Mouse (Mus musculus) liver, embryonic 11.5 days (tissue): ENCODE measurements around the gene Cblc. TPM values are rescaled to one million over a fixed set of nuclear protein-coding genes. Genes with fewer than 3 reads are reported as not detected.
A peak's percentile ranks its signal among the peaks of the same experiment; 100 is the strongest.

Experiments
- ATAC-seq: fragments of 200-750 bp; cut with Nextera tagmentation; replicated peaks from 2 replicates; pipeline ENCODE4 v1.8.0; 2017; ENCODE audit warnings: moderate number of reproducible peaks, mild to moderate bottlenecking, moderate TSS enrichment, moderate library complexity; ENCODE audit not compliant: low FRiP score
- DNase-seq: peaks from one replicate; pipeline ENCODE4 v3.0.0-alpha.2; 2017; ENCODE audit warnings: low spot score
- H3K27ac ChIP-seq: fragments of 300-500 bp; sonication (generic); 2 replicates; pipeline ENCODE4 v1.5.1; 2014; ENCODE audit warnings: mild to moderate bottlenecking, low read depth, low read length, control low read depth
- H3K27me3 ChIP-seq: fragments of 300-500 bp; sonication (generic); replicated peaks from 2 replicates; pipeline ENCODE4 v1.6.1; 2014; ENCODE audit warnings: low read length, mixed read lengths; ENCODE audit not compliant: control insufficient read depth, insufficient read depth
- H3K36me3 ChIP-seq: fragments of 300-500 bp; sonication (generic); 2 replicates; pipeline ENCODE4 v1.6.1; 2014; ENCODE audit warnings: mild to moderate bottlenecking, low read length, moderate library complexity, mixed read lengths; ENCODE audit not compliant: control insufficient read depth, insufficient read depth
- H3K4me1 ChIP-seq: fragments of 300-500 bp; sonication (generic); replicated peaks from 2 replicates; pipeline ENCODE4 v1.6.1; 2014; ENCODE audit warnings: low read length, mixed read lengths; ENCODE audit not compliant: control insufficient read depth, insufficient read depth
- H3K4me2 ChIP-seq: fragments of 300-500 bp; sonication (generic); 2 replicates; pipeline ENCODE4 v1.6.1; 2014; ENCODE audit warnings: mild to moderate bottlenecking, control low read depth, moderate library complexity
- H3K4me3 ChIP-seq: fragments of 300-500 bp; sonication (generic); 2 replicates; pipeline ENCODE4 v1.5.1; 2014; ENCODE audit warnings: low read depth, low read length, control low read depth
- H3K9ac ChIP-seq: fragments of 300-500 bp; sonication (generic); 2 replicates; pipeline ENCODE4 v1.6.1; 2014; ENCODE audit warnings: low read depth, low read length, control low read depth
- H3K9me3 ChIP-seq: fragments of 300-500 bp; sonication (generic); 2 replicates; pipeline ENCODE4 v1.6.1; 2016; ENCODE audit warnings: low read length, inconsistent platforms, mixed read lengths; ENCODE audit not compliant: control insufficient read depth
- WGBS: fragments of 180-500 bp; shearing (Covaris S2); extraction: QIAGEN DNeasy Blood & Tissue Kit; methylation state at CpG from one replicate; pipeline ENCODE4 v1.1.7; 2014; 5-methylcytosine and 5-hydroxymethylcytosine counted together
- polyA plus RNA-seq: library from polyadenylated mRNA; unstranded; fragments of >200 nt; fragmentation: Nextera tagmentation; extraction: Ambion mirVana; gene quantifications from 2 replicates; pipeline ENCODE4 v1.2.1, GENCODE M21; 2014

Gene Cblc
- 1.4 TPM in 2 replicates for polyA plus RNA-seq

DNA sequence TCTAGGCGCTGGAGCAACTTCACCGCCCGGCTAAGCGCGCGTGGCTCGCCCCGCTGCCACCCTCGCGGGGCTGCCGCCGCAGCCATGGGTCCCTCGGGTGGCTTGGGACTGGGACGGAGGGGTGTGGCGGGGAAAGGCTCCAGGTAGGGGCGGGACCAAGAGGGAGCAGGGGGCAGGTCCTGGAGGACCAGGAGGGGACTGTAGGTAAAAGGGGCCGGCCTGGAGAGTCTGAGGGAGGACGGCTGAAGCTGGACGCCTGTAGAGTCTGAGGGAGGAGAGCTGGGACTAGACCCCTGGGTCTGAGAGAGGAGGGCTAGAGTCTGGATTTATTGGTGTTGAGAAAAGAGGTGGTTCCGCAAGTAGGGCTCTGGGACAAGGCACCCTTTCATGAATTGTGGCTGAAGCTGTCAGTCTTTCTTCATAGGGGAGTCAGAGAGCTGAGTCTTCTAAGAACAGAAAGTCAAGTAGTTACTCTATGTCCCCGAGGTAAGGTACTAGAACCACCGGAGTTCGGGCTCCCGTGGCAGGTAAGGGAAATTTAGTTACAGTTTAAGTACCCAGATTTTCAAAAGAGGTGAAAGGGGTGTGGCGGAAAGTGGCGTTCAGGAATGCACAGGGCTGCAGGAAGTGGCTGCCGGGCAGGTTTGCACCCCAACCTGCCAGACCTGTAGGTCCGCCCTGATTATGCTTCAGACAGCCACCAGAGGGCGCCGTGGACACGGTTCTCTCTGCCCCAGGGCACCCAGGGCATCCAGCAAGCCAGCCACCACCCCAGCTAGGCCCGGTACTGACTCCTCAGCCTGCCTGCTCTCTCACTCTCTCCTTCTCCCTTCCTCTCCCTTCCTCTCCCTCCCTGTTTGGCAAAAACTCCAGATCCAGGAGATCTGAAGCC, at the start of gene Cblc:
TSS of gene Cblc (minus strand) at position 113 of the 892 bp plus-strand sequence.
- H3K4me2 ChIP-seq = peak within 1 kb of the TSS; percentile 60
- H3K27me3 ChIP-seq = peaks cover 20% of the 10 kb centered on the region
- no peaks in the 10 kb centered on the region for H3K9me3 ChIP-seq
- H3K4me1 ChIP-seq = no peaks in the 10 kb centered on the region
- H3K9ac ChIP-seq = peak within 1 kb of the TSS; percentile 20; the same call in 1 of the 2 replicates
- 5% methylated on average over 32 of the region's 32 CpGs for WGBS
- DNase-seq (peak; percentile 78), ATAC-seq (peak; percentile 74)
- H3K4me3 ChIP-seq = peak within 1 kb of the TSS; percentile 33
- H3K27ac ChIP-seq = no peak within 1 kb of the TSS
- H3K36me3 ChIP-seq = no peaks in the 10 kb centered on the region

DNA sequence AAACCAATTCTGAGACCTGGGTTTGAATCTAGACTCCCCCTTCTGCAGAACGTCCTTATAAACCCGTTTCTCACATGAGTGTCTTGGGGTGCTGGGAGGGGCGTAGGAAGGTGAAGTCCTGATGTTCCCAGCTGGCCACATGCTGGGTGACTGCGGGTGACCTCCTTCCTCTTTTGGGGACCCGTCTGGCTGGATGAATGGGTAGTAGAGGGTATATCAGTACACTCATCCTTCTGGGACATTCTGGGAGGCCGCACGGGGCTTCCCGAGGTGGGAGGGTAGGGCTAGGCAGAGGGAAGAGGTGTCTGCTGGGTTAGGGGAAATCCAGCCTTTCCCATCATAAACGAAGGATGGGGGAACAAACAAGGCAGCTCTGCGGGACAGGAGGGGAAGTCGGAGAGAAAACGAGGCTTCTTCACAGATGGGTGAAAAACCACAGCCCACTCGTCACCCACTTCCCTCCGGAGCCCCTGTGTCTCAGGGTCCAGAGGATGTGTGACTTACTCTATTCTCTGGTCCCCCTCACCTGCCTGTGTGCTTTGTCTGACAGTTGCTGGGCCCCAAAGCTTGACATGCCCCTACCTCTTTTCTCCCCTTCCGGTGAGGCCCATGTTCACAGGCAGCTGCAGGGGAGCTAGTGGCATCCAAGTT, 48.0 kb upstream of the Cblc start:
- Histone ChIP-seq H3K4me2 (no peak overlapping the region), H3K4me3 (no peak overlapping the region), H3K9me3 (no peaks in the 10 kb centered on the region), H3K27ac (no peak overlapping the region), H3K36me3 (no peaks in the 10 kb centered on the region), H3K27me3 (peaks cover 11% of the 10 kb centered on the region), H3K9ac (no peak overlapping the region), H3K4me1 (peaks cover 4% of the 10 kb centered on the region; the same call in 1 of the 2 replicates)
- DNase-seq = no peak
- ATAC-seq = no peak
- 44% methylated on average over 15 of the region's 15 CpGs for WGBS

DNA sequence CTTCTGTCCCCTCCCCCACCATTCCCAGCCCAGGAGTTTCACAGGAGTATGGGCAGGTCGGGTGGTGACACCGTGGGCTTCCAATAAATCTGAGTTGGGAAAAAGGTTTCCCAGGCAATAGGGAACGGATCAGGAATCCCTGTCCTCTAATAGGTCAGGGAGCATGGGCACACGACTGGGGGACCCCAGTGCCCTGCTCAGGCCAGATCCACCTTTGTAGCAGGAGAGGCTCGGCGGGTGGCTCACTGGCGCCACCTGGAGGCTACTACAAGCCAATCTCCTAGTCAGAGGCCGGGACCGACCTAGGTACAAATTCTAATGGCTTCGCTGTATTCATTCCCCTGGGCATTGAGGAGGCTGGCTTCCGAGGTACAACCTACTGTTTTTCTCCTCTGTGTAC, 47.0 kb upstream of the Cblc start:
- DNase-seq = peak; percentile 78
- ATAC-seq = peak; percentile 68
- 4% methylated on average over 11 of the region's 11 CpGs for WGBS

DNA sequence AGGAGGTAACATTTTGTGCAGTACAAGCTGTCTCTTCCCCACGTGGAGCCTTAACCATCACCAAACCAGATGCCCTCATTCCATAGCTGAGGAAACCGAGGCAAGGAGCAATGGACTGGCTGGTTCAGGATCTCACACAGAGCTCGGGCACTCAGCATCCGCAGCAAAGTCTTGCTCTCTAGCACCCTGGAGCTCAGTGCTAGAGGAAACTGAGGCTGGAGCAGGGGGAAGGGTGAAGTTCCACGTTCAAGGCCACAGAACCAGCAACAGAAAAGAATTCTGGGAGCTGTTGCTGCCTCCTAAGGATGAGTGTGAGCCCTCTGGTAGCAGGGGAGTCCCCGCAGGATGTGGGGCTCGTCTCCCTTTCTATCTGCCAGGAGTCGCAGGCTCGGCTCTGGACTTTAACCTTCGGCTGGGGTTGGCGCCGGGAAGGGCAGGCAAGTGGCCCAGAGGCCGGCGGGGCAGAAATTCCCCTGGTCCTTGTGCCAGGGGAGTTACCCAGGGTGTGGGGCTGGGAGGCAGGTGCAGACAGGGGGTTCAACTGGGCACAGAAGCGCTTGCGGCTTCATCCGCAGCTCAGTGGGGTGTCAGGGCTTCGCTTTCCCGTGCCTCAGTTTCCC, 46.4 kb upstream of the Cblc start:
- H3K4me3 ChIP-seq = no peak overlapping the region
- ATAC-seq = 0 out of 2 replicates have a peak, but pooled peaks have one; percentile 29
- WGBS = 31% methylated on average over 19 of the region's 19 CpGs

More for the DNA sequence above, 47.0 kb upstream of the Cblc start:
- H3K36me3 ChIP-seq = no peaks in the 10 kb centered on the region
- H3K9ac ChIP-seq = no peak overlapping the region
- H3K27me3 ChIP-seq = peaks cover 11% of the 10 kb centered on the region
- no peak overlapping the region for H3K4me3 ChIP-seq
- no peaks in the 10 kb centered on the region for H3K9me3 ChIP-seq
- no peak overlapping the region for H3K27ac ChIP-seq
- H3K4me1 ChIP-seq = peaks cover 4% of the 10 kb centered on the region; the same call in 1 of the 2 replicates
- H3K4me2 ChIP-seq = no peak overlapping the region

DNA sequence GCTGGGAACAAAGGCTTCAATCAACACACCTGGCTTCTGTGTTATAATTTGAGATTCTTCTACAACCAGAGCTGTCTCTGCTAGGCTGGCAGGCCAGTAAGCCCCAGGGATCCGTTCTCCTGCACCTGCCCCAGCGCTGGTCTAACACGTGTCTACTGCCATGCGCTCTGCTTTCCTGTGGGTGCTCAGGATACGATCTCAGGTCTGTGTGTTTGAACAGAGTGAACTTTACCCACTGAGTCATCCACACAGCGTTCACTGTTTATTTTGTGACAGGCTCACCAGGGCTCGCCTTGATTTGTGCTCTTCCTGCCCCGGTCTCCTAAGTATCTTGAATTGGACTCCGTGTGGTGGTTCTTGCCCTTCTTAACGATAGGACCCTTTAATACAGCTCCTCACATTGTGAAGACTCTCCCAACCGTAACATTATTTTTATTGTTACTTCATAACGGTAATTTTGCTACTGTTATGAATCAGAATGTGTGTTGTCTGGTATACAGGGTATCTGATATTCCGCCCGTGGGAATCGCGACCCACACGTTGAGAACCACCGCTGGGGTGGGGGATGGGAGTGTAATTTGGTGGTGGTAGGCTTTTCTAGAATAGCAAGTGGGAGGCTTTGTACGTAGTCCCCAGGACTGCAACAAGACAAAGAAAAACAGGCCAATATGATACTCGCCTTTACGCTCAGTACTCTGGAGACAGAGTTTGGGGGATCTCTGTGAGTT, 45.2 kb upstream of the Cblc start:
- H3K4me1 ChIP-seq = peaks cover 4% of the 10 kb centered on the region; the same call in 1 of the 2 replicates
- no peaks in the 10 kb centered on the region for H3K9me3 ChIP-seq
- H3K4me2 ChIP-seq = no peak overlapping the region
- 75% methylated on average over 21 of the region's 21 CpGs for WGBS
- H3K4me3 ChIP-seq = no peak overlapping the region
- ATAC-seq = peak; percentile 75
- 0 out of 2 replicates have a peak overlapping the region, but pooled peaks have one; percentile 5 for H3K27ac ChIP-seq
- H3K27me3 ChIP-seq = peaks cover 8% of the 10 kb centered on the region; the same call in 1 of the 2 replicates
- H3K9ac ChIP-seq = no peak overlapping the region
- H3K36me3 ChIP-seq = no peaks in the 10 kb centered on the region
- no peak for DNase-seq

More for the DNA sequence above, 46.4 kb upstream of the Cblc start:
- DNase-seq = no peak
- Histone ChIP-seq H3K9ac (no peak overlapping the region), H3K36me3 (no peaks in the 10 kb centered on the region), H3K4me1 (peaks cover 4% of the 10 kb centered on the region; the same call in 1 of the 2 replicates), H3K27me3 (peaks cover 11% of the 10 kb centered on the region; the same call in 1 of the 2 replicates), H3K27ac (no peak overlapping the region), H3K9me3 (no peaks in the 10 kb centered on the region), H3K4me2 (no peak overlapping the region)

DNA sequence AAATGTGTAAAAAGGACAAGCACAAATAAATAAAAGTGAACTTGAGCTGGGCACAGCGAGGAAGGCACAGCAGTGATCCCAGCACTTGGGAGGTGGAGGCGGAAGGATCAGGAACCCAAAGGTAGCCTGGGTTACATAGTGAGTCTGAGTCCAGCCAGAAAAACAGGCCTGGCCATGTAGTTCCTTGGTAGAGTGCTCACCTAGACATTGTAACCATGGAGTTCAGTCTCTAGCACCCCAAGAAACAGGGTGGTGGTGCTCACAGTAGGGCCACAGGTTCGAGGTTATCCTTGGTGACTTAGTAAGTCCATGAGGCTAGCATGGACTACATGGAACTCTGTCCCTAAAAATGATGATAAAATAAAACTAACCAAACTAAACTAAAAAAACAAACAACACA, 44.3 kb upstream of the Cblc start:
- peaks cover 4% of the 10 kb centered on the region; the same call in 1 of the 2 replicates for H3K4me1 ChIP-seq
- H3K4me3 ChIP-seq = no peak overlapping the region
- H3K36me3 ChIP-seq = no peaks in the 10 kb centered on the region
- no peaks in the 10 kb centered on the region for H3K9me3 ChIP-seq
- DNase-seq (no peak), ATAC-seq (no peak)
- H3K9ac ChIP-seq = no peak overlapping the region
- peaks cover 7% of the 10 kb centered on the region; the same call in 1 of the 2 replicates for H3K27me3 ChIP-seq
- H3K4me2 ChIP-seq = no peak overlapping the region
- H3K27ac ChIP-seq = no peak overlapping the region
- 75% methylated on average over 3 of the region's 3 CpGs for WGBS

DNA sequence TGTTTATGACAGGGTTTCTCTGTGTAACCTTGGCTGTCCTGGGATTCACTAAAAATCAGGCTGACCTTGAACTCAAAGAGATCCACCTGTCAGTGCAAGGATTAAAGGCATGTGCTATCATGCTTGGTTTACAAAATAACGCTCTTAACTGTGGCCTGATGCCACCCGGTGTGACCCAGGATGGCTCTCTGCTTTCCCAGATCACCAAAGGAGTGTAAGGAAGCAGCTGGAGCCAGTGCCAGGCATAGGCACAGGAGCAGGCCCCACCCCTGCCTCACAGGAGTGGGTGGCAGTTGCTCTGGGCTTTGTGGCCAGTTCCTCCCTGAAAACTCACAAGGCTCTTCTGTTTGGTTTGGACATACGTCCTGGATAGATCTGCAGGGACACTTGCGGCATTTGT, 43.8 kb upstream of the Cblc start:
- no peaks in the 10 kb centered on the region for H3K36me3 ChIP-seq
- ATAC-seq (no peak), DNase-seq (no peak)
- no peaks in the 10 kb centered on the region for H3K9me3 ChIP-seq
- no peak overlapping the region for H3K4me3 ChIP-seq
- no peak overlapping the region for H3K4me2 ChIP-seq
- H3K4me1 ChIP-seq = peaks cover 4% of the 10 kb centered on the region; the same call in 1 of the 2 replicates
- no peak overlapping the region for H3K27ac ChIP-seq
- H3K27me3 ChIP-seq = peaks cover 7% of the 10 kb centered on the region; the same call in 1 of the 2 replicates
- H3K9ac ChIP-seq = no peak overlapping the region
- WGBS = 79% methylated on average over 4 of the region's 4 CpGs

DNA sequence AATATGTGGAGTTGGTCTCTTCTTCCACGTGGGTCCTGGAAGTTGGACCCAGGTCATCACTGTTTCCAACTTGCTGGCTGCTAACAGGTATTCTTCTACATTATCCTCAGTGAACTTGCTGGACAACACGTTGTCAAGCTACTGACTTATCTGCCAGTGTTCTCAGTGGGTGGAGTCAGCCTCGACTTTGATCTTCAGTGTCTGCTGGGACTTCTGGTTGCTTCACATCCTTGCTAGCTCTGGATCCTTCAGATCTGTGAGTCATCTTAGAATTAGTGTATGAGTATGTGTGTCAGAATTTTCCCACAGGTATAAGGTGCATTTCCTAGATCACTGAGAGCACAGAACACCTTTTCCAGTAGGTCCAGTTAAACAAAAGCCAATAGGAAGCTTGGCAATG, 40.2 kb upstream of the Cblc start:
- no peaks in the 10 kb centered on the region for H3K27me3 ChIP-seq
- H3K4me2 ChIP-seq = no peak overlapping the region
- no peak overlapping the region for H3K4me3 ChIP-seq
- no peak overlapping the region for H3K9ac ChIP-seq
- no peaks in the 10 kb centered on the region for H3K9me3 ChIP-seq
- DNase-seq (no peak), ATAC-seq (no peak)
- 38% methylated on average over 3 of the region's 3 CpGs for WGBS
- H3K4me1 ChIP-seq = 0 out of 2 replicates have a peak, but pooled peaks cover 2% of the 10 kb centered on the region
- H3K36me3 ChIP-seq = no peaks in the 10 kb centered on the region
- H3K27ac ChIP-seq = no peak overlapping the region
